Mouse (Mus musculus) G1E (cell line): ENCODE results near the gene Zcchc2.

ENCODE experiments used
- CTCF ChIP-seq: IDR thresholded peaks from 2 replicates; pipeline ENCODE4 v1.5.1; 2012; ENCODE audit warnings: low read depth, low read length, inconsistent platforms, mixed read lengths
- GATA1 ChIP-seq: IDR thresholded peaks from 2 replicates; pipeline ENCODE4 v1.6.1; 2012; ENCODE audit warnings: borderline replicate concordance, low read length, inconsistent platforms, mixed read lengths
- TAL1 ChIP-seq: conservative IDR thresholded peaks from 2 replicates; pipeline ENCODE4 v1.6.1; 2012; ENCODE audit warnings: low read depth, low read length, inconsistent platforms, mixed read lengths

GRCm38 (mm10) chr1:105980849-105981610 is 9.2 kb upstream of the Zcchc2 start:
- no peak for TF ChIP-seq CTCF
- no peak for TF ChIP-seq GATA1
- no peak for TF ChIP-seq TAL1
